Mouse (Mus musculus): ENCODE measurements around the gene Aak1. TPM values are rescaled to one million over a fixed set of nuclear protein-coding genes. Genes with fewer than 3 reads are reported as not detected.

Gene Aak1
- polyA plus RNA-seq, 1 experiment, result 11.5 TPM

DNA sequence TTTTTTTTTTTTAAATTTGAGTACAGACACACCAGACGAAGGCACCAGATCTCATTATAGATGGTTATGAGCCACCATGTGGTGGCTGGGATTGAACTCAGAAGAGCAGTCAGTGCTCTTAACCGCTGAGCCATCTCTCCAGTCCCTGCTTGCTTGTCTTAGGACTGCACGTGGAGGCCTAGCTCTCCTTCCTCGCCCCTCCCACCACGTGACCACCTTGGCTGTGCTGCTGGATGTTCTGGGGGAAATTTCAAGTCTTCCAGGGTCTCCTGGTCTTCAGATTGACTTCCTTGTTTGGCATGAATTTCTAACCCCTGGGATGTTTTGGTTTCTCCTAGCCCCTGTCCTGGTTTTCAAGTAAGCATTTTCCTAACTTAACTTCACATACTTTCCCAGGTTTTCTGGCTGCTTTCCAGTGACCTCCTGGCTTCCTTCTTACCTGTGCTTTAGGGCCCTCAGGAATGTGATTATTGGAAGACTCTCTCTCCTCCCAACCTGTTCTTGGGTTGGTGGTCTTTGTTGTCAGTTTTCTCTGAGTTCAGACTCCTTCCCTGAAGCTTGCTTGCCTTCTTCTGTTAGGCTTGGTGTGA is 59.3 kb downstream of the Aak1 start:
- H3K4me2 ChIP-seq (ENCODE audit: low read depth), result no peak overlapping the region
- H3ac ChIP-seq (ENCODE audit: control insufficient read depth, insufficient read length), result no peak overlapping the region
- no peak overlapping the region for H3K4me3 ChIP-seq
- no peaks in the 10 kb centered on the region for H3K27me3 ChIP-seq (ENCODE audit: control insufficient read depth, insufficient read depth, insufficient read length)
- H3K79me2 ChIP-seq (ENCODE audit: control insufficient read depth, insufficient read depth), result peaks cover 6% of the 10 kb centered on the region
- no peaks in the 10 kb centered on the region for H3K36me3 ChIP-seq (ENCODE audit: control insufficient read depth, insufficient read depth)
- no peak for TF ChIP-seq E2F4 (IDR thresholded peaks at IDR 0.05; ENCODE audit: insufficient read depth)
- no peak for TF ChIP-seq REST (IDR thresholded peaks at IDR 0.05; ENCODE audit: insufficient read depth, insufficient read length)

DNA sequence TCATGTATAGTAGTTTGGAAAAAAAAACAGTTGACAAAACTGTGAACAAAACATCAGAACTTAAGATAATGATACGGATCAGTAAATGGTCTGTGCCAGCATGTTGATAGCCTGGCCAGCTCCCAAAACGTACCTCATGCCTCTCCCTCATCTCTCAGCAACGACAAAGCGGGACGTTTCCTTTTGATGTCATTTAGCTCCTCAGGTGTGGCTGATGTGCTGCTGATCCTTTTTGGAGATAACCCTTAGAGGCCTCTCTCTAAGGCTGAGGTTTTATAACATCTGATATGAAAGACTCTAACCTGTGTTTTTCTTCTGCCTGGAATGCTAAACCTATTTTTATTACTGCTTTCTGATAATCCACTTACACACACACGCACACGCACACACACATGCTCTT is 60.6 kb downstream of the Aak1 start:
- Histone ChIP-seq H3K36me3 (ENCODE audit: control insufficient read depth, insufficient read depth) (no peaks in the 10 kb centered on the region), H3K79me2 (ENCODE audit: control insufficient read depth, insufficient read depth) (peaks cover 15% of the 10 kb centered on the region), H3K4me3 (no peak overlapping the region), H3K4me2 (ENCODE audit: low read depth) (no peak overlapping the region), H3ac (ENCODE audit: control insufficient read depth, insufficient read length) (no peak overlapping the region), H3K27me3 (ENCODE audit: control insufficient read depth, insufficient read depth, insufficient read length) (no peaks in the 10 kb centered on the region)
- no peak for TF ChIP-seq USF1 (IDR thresholded peaks at IDR 0.05; ENCODE audit: low read depth)
- TF ChIP-seq TCF12 (IDR thresholded peaks at IDR 0.05; ENCODE audit: insufficient read depth, poor library complexity, severe bottlenecking), result no peak

DNA sequence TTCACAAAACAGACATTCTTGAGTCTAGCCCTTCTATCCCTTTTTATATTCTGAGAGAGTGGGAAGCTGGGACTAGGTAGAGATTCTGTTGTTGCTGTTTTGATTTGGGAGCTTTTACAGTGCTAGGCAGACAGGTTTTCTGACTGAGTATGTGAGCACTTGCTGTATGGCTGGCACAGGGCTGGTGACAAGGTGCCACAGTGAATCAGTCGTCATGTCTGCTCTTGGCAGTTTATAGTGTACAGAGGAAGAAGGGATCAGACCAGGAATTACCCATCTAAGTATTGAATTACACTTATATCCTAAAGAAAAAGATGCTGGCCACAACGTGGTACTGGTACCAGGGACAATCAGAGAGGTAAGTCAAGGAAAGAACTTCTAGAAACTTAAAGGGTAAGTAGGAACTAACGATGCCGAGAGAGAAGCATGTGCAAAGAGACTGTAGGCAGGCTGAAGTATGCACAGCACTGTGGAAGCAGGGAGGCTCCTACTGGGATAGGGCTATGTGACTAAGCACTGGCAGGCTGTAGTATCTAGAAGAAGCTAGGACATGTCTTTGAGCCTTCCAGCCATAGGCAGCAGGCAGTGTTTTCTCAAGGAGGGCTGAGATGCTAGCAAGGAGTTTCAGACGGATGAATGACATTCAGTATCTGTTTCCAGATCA is 67.0 kb downstream of the Aak1 start:
- peaks cover 9% of the 10 kb centered on the region for H3K79me2 ChIP-seq (ENCODE audit: control insufficient read depth, insufficient read depth)

DNA sequence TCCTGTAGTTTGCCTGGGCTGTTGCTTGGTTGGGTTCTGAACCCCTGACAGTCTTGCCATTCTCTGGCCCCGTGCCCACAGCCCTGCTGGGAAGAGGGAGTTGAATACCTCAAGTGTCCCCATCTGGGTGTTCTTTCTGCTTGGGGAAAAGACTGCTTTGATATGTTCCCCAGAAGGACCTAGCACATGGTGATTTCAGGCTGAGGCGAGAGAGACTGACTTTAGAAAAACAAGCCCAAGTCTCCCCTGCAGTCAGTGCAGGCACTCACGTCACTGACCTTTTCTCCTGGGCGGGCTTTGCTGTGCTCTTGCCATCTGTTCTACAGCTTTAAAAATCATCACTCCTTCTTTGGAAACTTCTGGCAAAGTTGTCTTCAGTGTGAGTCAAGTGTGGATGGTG is 67.9 kb downstream of the Aak1 start:
- Histone ChIP-seq H3ac (ENCODE audit: control insufficient read depth, insufficient read length) (no peak overlapping the region), H3K4me2 (ENCODE audit: low read depth) (no peak overlapping the region), H3K36me3 (ENCODE audit: control insufficient read depth, insufficient read depth) (no peaks in the 10 kb centered on the region), H3K27me3 (ENCODE audit: control insufficient read depth, insufficient read depth, insufficient read length) (no peaks in the 10 kb centered on the region), H3K4me3 (no peak overlapping the region), H3K79me2 (ENCODE audit: control insufficient read depth, insufficient read depth) (peaks cover 9% of the 10 kb centered on the region)
- TF ChIP-seq CEBPB (IDR thresholded peaks at IDR 0.05; ENCODE audit: insufficient read depth, poor library complexity, severe bottlenecking), result no peak
- TF ChIP-seq POLR2A (IDR thresholded peaks at IDR 0.05; ENCODE audit: insufficient read length, low read depth), result no peak
- TF ChIP-seq MAX (IDR thresholded peaks at IDR 0.05; ENCODE audit: low read depth), result no peak
- TF ChIP-seq USF1 (IDR thresholded peaks at IDR 0.05; ENCODE audit: low read depth), result no peak
- TF ChIP-seq TCF3 (IDR thresholded peaks at IDR 0.05; ENCODE audit: insufficient read length, low read depth), result no peak
- no peak for TF ChIP-seq E2F4 (IDR thresholded peaks at IDR 0.05; ENCODE audit: insufficient read depth)
- TF ChIP-seq TCF12 (IDR thresholded peaks at IDR 0.05; ENCODE audit: insufficient read depth, poor library complexity, severe bottlenecking), result no peak
- no peak for TF ChIP-seq REST (IDR thresholded peaks at IDR 0.05; ENCODE audit: insufficient read depth, insufficient read length)

More for the DNA sequence above, 67.0 kb downstream of the Aak1 start:
- no peaks in the 10 kb centered on the region for H3K27me3 ChIP-seq (ENCODE audit: control insufficient read depth, insufficient read depth, insufficient read length)
- TF ChIP-seq USF1 (IDR thresholded peaks at IDR 0.05; ENCODE audit: low read depth) (no peak), E2F4 (IDR thresholded peaks at IDR 0.05; ENCODE audit: insufficient read depth) (no peak), MAX (IDR thresholded peaks at IDR 0.05; ENCODE audit: low read depth) (no peak), SRF (IDR thresholded peaks at IDR 0.05; ENCODE audit: control insufficient read depth, insufficient read length, low read depth) (no peak), POLR2AphosphoS2 (IDR thresholded peaks at IDR 0.05; ENCODE audit: insufficient read length, low read depth) (no peak), POLR2A (IDR thresholded peaks at IDR 0.05; ENCODE audit: insufficient read length, low read depth) (no peak), TCF12 (IDR thresholded peaks at IDR 0.05; ENCODE audit: insufficient read depth, poor library complexity, severe bottlenecking) (no peak), TCF3 (IDR thresholded peaks at IDR 0.05; ENCODE audit: insufficient read length, low read depth) (no peak), CEBPB (IDR thresholded peaks at IDR 0.05; ENCODE audit: insufficient read depth, poor library complexity, severe bottlenecking) (no peak), REST (IDR thresholded peaks at IDR 0.05; ENCODE audit: insufficient read depth, insufficient read length) (no peak), MYOG (IDR thresholded peaks at IDR 0.05; ENCODE audit: control insufficient read depth in 1 of 3, insufficient read depth in 1 of 3, insufficient read length in 2 of 3, low read depth in 2 of 3) (no peak), MYOD1 (IDR thresholded peaks at IDR 0.05; ENCODE audit: control insufficient read depth in 1 of 3, insufficient read length in 2 of 3, low read depth in 2 of 3) (no peak)
- no peak overlapping the region for H3K4me3 ChIP-seq
- no peak overlapping the region for H3ac ChIP-seq (ENCODE audit: control insufficient read depth, insufficient read length)
- H3K4me2 ChIP-seq (ENCODE audit: low read depth), result no peak overlapping the region
- no peaks in the 10 kb centered on the region for H3K36me3 ChIP-seq (ENCODE audit: control insufficient read depth, insufficient read depth)

DNA sequence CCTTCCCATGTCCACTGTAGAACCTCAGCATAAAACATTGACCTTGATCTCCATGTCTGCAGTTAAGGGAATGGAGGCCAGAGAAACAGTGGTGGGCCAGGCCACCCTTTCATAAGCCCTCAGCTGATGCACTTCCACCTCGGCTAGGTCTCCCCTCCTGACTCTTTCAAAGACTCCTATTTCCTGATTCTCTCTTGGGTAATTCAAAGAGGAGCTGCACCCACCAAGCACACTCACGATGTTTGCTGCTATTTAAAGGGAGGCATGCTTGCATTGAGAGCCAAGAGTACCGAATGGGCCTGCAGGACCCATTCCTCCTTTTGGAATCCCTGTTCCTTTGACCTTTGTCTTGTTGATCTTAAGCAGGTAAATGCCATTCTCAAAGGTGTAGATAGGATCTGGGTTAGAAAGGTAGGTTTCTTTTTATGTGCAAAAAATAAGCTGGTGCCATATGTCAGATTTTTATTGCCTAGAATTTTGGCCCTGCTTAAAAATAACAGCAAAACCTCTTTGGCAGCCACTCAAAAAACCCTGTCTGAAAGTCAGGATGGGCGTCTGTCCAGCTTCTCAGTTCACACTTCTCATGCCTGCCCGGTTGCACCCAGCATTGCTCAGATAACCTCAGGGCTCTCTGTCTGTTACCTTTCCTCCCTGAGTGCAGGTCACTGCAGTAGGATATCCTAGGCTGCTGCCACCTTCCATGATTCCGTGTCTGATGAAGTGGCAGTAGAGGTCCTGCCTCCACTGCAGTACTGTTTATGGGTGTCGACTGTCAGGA is 68.9 kb downstream of the Aak1 start:
- H3K4me3 ChIP-seq, result no peak overlapping the region
- H3K36me3 ChIP-seq (ENCODE audit: control insufficient read depth, insufficient read depth), result no peaks in the 10 kb centered on the region
- no peak overlapping the region for H3K4me2 ChIP-seq (ENCODE audit: low read depth)
- TF ChIP-seq MYOD1 (IDR thresholded peaks at IDR 0.05; ENCODE audit: control insufficient read depth in 1 of 3, insufficient read length in 2 of 3, low read depth in 2 of 3), result no peak
- no peak for TF ChIP-seq SRF (IDR thresholded peaks at IDR 0.05; ENCODE audit: control insufficient read depth, insufficient read length, low read depth)
- no peak for TF ChIP-seq USF1 (IDR thresholded peaks at IDR 0.05; ENCODE audit: low read depth)
- no peak for TF ChIP-seq MAX (IDR thresholded peaks at IDR 0.05; ENCODE audit: low read depth)
- TF ChIP-seq POLR2AphosphoS2 (IDR thresholded peaks at IDR 0.05; ENCODE audit: insufficient read length, low read depth), result no peak
- TF ChIP-seq E2F4 (IDR thresholded peaks at IDR 0.05; ENCODE audit: insufficient read depth), result no peak
- TF ChIP-seq TCF3 (IDR thresholded peaks at IDR 0.05; ENCODE audit: insufficient read length, low read depth), result no peak
- TF ChIP-seq CEBPB (IDR thresholded peaks at IDR 0.05; ENCODE audit: insufficient read depth, poor library complexity, severe bottlenecking), result no peak
- TF ChIP-seq TCF12 (IDR thresholded peaks at IDR 0.05; ENCODE audit: insufficient read depth, poor library complexity, severe bottlenecking), result no peak
- TF ChIP-seq POLR2A (IDR thresholded peaks at IDR 0.05; ENCODE audit: insufficient read length, low read depth), result no peak
- TF ChIP-seq MYOG (IDR thresholded peaks at IDR 0.05; ENCODE audit: control insufficient read depth in 1 of 3, insufficient read depth in 1 of 3, insufficient read length in 2 of 3, low read depth in 2 of 3), result no peak
- TF ChIP-seq REST (IDR thresholded peaks at IDR 0.05; ENCODE audit: insufficient read depth, insufficient read length), result no peak
- no peak overlapping the region for H3ac ChIP-seq (ENCODE audit: control insufficient read depth, insufficient read length)
- H3K79me2 ChIP-seq (ENCODE audit: control insufficient read depth, insufficient read depth), result peaks cover 9% of the 10 kb centered on the region
- no peaks in the 10 kb centered on the region for H3K27me3 ChIP-seq (ENCODE audit: control insufficient read depth, insufficient read depth, insufficient read length)
